Mouse (Mus musculus) neural tube, embryonic 11.5 days (tissue): Measurements from ENCODE around the gene Srgap1. TPM values are rescaled to one million over a fixed set of nuclear protein-coding genes. Genes with fewer than 3 reads are reported as not detected.

Source experiments
- ATAC-seq: fragments of 200-750 bp; cut with Nextera tagmentation; 2 replicates; pipeline ENCODE4 v1.8.0; 2017; ENCODE audit warnings: moderate number of reproducible peaks, mild to moderate bottlenecking, moderate TSS enrichment, moderate library complexity; ENCODE audit not compliant: insufficient read depth, low FRiP score, low TSS enrichment
- DNase-seq: peaks from one replicate; pipeline ENCODE4 v3.0.0-alpha.2; 2015; ENCODE audit warnings: low spot score
- H3K27ac ChIP-seq: fragments of 300-500 bp; sonication (generic); 2 replicates; pipeline ENCODE4 v1.5.1; 2014; ENCODE audit warnings: low read depth, mild to moderate bottlenecking, low read length
- H3K27me3 ChIP-seq: fragments of 300-500 bp; sonication (generic); 2 replicates; pipeline ENCODE4 v1.6.1; 2014; ENCODE audit warnings: mild to moderate bottlenecking, low read length, mixed read lengths; ENCODE audit not compliant: control insufficient read depth, insufficient read depth
- H3K36me3 ChIP-seq: fragments of 300-500 bp; sonication (generic); 2 replicates; pipeline ENCODE4 v1.6.1; 2014; ENCODE audit warnings: mild to moderate bottlenecking, low read length, moderate library complexity, mixed read lengths; ENCODE audit not compliant: control insufficient read depth, insufficient read depth
- H3K4me1 ChIP-seq: fragments of 300-500 bp; sonication (generic); 2 replicates; pipeline ENCODE4 v1.6.1; 2014; ENCODE audit warnings: low read length, mixed read lengths; ENCODE audit not compliant: control insufficient read depth, insufficient read depth
- H3K4me2 ChIP-seq: fragments of 300-500 bp; sonication (generic); 2 replicates; pipeline ENCODE4 v1.6.1; 2014; ENCODE audit warnings: low read depth, mild to moderate bottlenecking, moderate library complexity
- H3K4me3 ChIP-seq: fragments of 300-500 bp; sonication (generic); 2 replicates; pipeline ENCODE4 v1.5.1; 2014; ENCODE audit warnings: low read depth, low read length
- H3K9ac ChIP-seq: fragments of 300-500 bp; sonication (generic); 2 replicates; pipeline ENCODE4 v1.6.1; 2014; ENCODE audit warnings: mild to moderate bottlenecking, low read length
- H3K9me3 ChIP-seq: fragments of 300-500 bp; sonication (generic); 2 replicates; pipeline ENCODE4 v1.6.1; 2016; ENCODE audit warnings: low read length; ENCODE audit not compliant: control insufficient read depth
- WGBS: fragments of 180-500 bp; shearing (Covaris S2); extraction: QIAGEN DNeasy Blood & Tissue Kit; methylation state at CpG from one replicate; pipeline ENCODE4 v1.1.7; 2014; 5-methylcytosine and 5-hydroxymethylcytosine counted together
- polyA plus RNA-seq: library from polyadenylated mRNA; unstranded; fragments of >200 nt; fragmentation: Nextera tagmentation; extraction: Ambion mirVana; gene quantifications from 2 replicates; pipeline ENCODE4 v1.2.1, GENCODE M21; 2014

Srgap1 gene
- polyA plus RNA-seq, 1 experiment from 2014 or later = 11.0 TPM

DNA sequence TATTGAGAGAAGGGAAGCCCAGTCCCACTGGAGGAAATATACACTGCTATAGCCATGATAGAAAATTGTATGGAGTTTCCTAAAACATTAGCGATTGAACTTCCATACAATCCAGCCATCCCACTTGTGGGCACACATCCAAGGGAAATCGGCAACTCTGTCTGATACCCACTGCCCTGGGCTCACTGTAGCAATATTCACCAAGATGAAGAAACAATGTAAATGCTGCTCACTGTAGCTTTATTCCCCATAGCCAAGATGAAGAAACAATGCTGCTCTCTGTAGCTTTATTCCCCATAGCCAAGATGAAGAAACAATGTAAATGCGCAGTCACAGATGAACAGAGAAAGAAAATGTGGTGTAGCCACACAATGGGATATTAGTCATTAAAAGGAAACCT, 309.9 kb downstream of the Srgap1 start:
- H3K9me3 ChIP-seq = no peaks in the 10 kb centered on the region
- peaks cover 4% of the 10 kb centered on the region; the same call in 1 of the 2 replicates for H3K4me1 ChIP-seq
- H3K36me3 ChIP-seq = no peaks in the 10 kb centered on the region
- H3K9ac ChIP-seq = no peak overlapping the region
- no peak for DNase-seq
- H3K4me2 ChIP-seq = no peak overlapping the region
- H3K27ac ChIP-seq = no peak overlapping the region
- H3K4me3 ChIP-seq = no peak overlapping the region
- WGBS = 86% methylated on average over 3 of the region's 3 CpGs
- ATAC-seq = no peak
- H3K27me3 ChIP-seq = no peaks in the 10 kb centered on the region

DNA sequence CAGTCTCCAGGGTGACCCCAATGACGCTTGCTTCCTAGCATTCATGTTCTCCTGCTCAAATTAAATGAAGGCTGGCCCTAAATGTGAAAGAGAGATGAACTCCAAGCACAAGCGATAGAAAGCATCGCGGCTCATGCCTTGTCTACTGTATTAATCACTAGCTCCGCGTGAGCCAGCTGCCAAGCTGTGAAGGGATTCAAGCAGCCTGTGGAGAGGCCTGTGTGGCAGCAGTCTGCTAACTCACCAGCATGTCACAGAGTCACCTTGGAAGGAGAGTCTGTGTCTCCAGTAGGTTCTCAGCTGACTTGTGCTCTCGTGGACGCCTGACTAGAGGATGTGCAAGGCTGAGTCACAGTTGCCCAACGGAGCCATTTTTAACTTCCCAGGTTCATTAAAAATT, 314.6 kb downstream of the Srgap1 start:
- DNase-seq = peak; percentile 17
- H3K36me3 ChIP-seq = no peaks in the 10 kb centered on the region
- 86% methylated on average over 9 of the region's 9 CpGs for WGBS
- no peak overlapping the region for H3K4me3 ChIP-seq
- no peak for ATAC-seq
- no peaks in the 10 kb centered on the region for H3K4me1 ChIP-seq
- no peak overlapping the region for H3K4me2 ChIP-seq
- H3K9me3 ChIP-seq = no peaks in the 10 kb centered on the region
- H3K27me3 ChIP-seq = no peaks in the 10 kb centered on the region
- H3K27ac ChIP-seq = no peak overlapping the region
- H3K9ac ChIP-seq = no peak overlapping the region

DNA sequence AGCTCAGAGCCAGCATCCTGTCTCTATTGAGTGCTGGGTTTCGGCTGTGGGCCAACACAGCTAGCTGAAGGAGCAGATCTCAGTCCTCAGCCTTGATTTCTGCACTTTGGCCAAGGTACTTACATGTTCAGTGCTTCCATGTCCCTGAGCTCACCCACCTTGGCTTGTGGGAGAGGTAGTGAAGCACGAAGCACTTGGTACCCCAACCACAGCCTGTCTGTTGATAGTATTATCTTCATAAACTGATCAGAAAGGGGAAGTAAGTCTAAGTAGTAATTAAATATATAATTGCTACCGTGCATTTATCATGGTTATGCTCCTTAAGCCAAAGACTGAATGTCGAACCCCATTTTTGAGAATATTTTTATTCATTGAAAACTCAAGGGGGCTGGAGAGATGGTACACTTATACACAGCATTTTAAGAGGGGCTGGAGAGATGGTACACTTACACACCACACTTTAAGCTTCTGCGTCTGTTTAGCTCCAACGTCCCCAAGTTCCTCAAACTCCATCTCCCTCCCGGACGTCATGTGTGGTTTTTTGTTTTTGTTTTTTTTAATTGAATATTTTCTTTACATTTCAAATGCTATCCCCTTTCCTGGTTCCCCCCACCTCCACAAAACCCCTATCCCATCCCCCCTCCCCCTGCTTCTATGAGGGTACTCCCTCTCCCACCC, 315.9 kb downstream of the Srgap1 start:
- Histone ChIP-seq H3K4me2 (no peak overlapping the region), H3K27me3 (no peaks in the 10 kb centered on the region), H3K9ac (no peak overlapping the region), H3K27ac (no peak overlapping the region), H3K4me1 (no peaks in the 10 kb centered on the region), H3K36me3 (no peaks in the 10 kb centered on the region), H3K9me3 (no peaks in the 10 kb centered on the region), H3K4me3 (no peak overlapping the region)
- ATAC-seq (no peak), DNase-seq (no peak)
- WGBS = 91% methylated on average over 8 of the region's 8 CpGs

Other genes starting within 250 kb of the Srgap1 start
- 44.4 and 45.1 TPM in 2 replicates for gene Rxylt1, start 50.1 kb upstream of the Srgap1 start, polyA plus RNA-seq